Mouse (Mus musculus) adipose tissue, adult 10 weeks (tissue): ENCODE results near the gene Lce1d. TPM values are rescaled to one million over a fixed set of nuclear protein-coding genes. Genes with fewer than 3 reads are reported as not detected.

Experiments
- polyA plus RNA-seq: library from polyadenylated mRNA; stranded (reverse); fragments of 350-450 nt; fragmentation: Illumina TruSeq; extraction: RNeasy Lipid Tissue Mini Kit (QIAGEN cat#74804); gene quantifications from one replicate; pipeline ENCODE4 v1.2.3, GENCODE M21; 2014; ENCODE audit warnings: low read depth, low replicate concordance

Gene Lce1d
- not detected for polyA plus RNA-seq

GRCm38 (mm10) chr3:92687110-92687509 lies at the start of gene Lce1d:
Gene Lce1d, minus strand, starts transcription at chr3:92687210.

DNA sequence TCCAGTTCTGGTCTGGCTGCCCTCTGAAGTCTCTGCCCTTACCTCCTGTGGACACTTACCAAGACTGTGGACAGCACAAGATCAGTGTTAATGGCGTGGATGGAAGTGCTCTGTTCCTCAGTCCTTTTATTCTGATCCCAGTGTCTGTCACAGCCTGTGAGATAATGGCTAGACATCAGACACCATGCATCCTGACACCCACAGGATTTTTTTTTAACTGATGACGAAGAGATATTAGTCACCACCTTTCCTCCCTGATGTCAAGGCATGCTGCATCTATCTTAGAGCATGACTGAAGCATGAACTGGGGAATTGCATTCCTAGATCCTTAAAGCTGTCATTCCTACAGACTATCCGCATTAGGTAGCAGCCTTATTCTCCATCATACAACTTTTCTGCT lies 33.2 kb upstream of the Lce1d start, which contains the start of gene Lce1f:
TSS of gene Lce1f (minus strand) at position 101 of the 400 bp plus-strand sequence.

GRCm38 (mm10) chr3:92708974-92709373 lies 22.0 kb upstream of the Lce1d start, which contains the start of gene Lce1e:
Gene Lce1e, minus strand, starts transcription at chr3:92709074.

DNA sequence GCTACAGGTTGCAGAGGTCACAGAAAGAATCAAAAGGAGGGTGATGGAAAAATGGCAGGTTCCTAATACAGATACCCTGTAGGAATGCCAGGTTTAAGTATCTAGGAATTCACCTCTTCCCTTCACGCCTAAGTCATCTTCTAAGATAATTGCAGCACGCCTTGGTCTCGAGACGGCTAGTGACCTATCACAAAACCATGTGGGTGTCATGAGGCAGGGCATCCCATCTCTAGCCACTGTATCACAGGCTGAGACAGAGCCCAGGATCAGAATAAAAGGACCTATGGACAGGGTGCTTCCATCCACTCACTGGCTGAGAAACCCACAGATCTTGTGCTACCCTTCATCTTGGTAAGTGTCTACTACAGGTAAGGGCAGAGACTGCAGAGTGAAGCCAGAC lies 8.1 kb downstream of the Lce1d start, which contains the start of gene Lce1c:
TSS of gene Lce1c (plus strand) at position 301 of the 400 bp plus-strand sequence.

DNA sequence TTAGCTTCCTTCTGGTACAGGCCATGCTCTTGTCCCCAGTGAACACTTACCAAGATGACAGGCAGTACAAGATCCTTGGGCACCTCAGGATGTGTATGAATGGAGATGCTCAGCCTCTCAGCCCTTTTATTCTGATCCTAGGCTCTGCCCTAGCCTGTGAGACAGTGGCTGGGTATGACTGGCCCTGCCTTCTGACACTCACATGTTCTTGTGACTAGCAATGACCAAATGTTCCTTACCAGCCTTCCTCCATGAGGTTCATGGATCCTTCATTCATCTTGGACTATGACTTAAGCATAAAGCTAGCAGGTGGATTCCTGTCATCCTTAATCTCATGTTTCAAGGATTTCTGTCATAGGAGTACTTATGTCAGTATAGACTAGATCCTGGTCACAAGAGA lies 16.8 kb downstream of the Lce1d start, which contains the start of gene Lce1a2:
TSS of gene Lce1a2 (minus strand) at position 101 of the 400 bp plus-strand sequence.

GRCm38 (mm10) chr3:92656826-92657225 lies 30.2 kb downstream of the Lce1d start, which contains the start of gene Lce1b:
Gene Lce1b, minus strand, starts transcription at chr3:92656926.

DNA sequence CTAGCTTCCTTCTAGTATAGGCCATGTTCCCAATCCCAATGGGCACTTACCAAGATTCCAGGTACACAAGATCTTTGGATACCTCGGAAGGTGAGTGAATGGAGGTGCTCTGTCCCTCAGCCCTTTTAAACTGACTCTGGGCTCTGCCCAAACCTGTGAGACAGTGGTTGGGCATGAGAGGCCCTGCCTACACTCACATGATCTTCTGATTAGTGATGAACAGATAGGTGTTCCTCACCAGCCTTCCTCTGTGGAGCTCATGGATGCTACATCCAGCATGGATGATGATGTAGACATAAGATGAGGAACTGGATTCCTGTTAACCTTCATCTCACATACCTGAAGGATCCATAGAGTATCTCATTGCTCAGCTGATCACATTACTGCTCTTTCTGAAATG lies 38.8 kb downstream of the Lce1d start, which contains the start of gene Lce1a1:
TSS of gene Lce1a1 (minus strand) at position 101 of the 400 bp plus-strand sequence.

Other genes with a start within 250 kb of the Lce1d start
- gene Sprr1b, start 248.4 kb downstream of the Lce1d start, polyA plus RNA-seq = not detected
- gene Sprr3, start 228.5 kb downstream of the Lce1d start, polyA plus RNA-seq = not detected
- gene Sprr1a, start 201.3 kb downstream of the Lce1d start, polyA plus RNA-seq = not detected
- gene Sprr4, start 186.7 kb downstream of the Lce1d start, polyA plus RNA-seq = not detected
- gene 2310046K23Rik, start 152.7 kb downstream of the Lce1d start, polyA plus RNA-seq = not detected
- not detected for gene Ivl, start 113.5 kb downstream of the Lce1d start, polyA plus RNA-seq
- gene Smcp, start 98.2 kb downstream of the Lce1d start, polyA plus RNA-seq = 191 TPM
- not detected for gene 2210017I01Rik, start 79.7 kb downstream of the Lce1d start, polyA plus RNA-seq
- gene Lce6a, start 65.5 kb downstream of the Lce1d start, polyA plus RNA-seq = not detected
- not detected for gene Lce1a1, start 38.9 kb downstream of the Lce1d start, polyA plus RNA-seq
- gene Lce1b, start 30.3 kb downstream of the Lce1d start, polyA plus RNA-seq = not detected
- not detected for gene Lce1a2, start 16.9 kb downstream of the Lce1d start, polyA plus RNA-seq
- not detected for gene Lce1c, start 8.0 kb downstream of the Lce1d start, polyA plus RNA-seq
- not detected for gene Lce1e, start 21.9 kb upstream of the Lce1d start, polyA plus RNA-seq
- not detected for gene Lce1f, start 33.1 kb upstream of the Lce1d start, polyA plus RNA-seq
- gene Gm38119, start 51.9 kb upstream of the Lce1d start, polyA plus RNA-seq = not detected
- not detected for gene Lce1g, start 65.1 kb upstream of the Lce1d start, polyA plus RNA-seq
- gene Lce1h, start 77.9 kb upstream of the Lce1d start, polyA plus RNA-seq = not detected
- gene Lce1i, start 91.7 kb upstream of the Lce1d start, polyA plus RNA-seq = not detected
- gene Lce1j, start 103.3 kb upstream of the Lce1d start, polyA plus RNA-seq = not detected
- gene Lce1k, start 120.7 kb upstream of the Lce1d start, polyA plus RNA-seq = not detected
- not detected for gene Kprp, start 140.0 kb upstream of the Lce1d start, polyA plus RNA-seq
- not detected for gene Lce1l, start 164.1 kb upstream of the Lce1d start, polyA plus RNA-seq
- gene 2310050C09Rik, start 183.0 kb upstream of the Lce1d start, polyA plus RNA-seq = not detected
- gene Lce3a, start 239.0 kb upstream of the Lce1d start, polyA plus RNA-seq = not detected
- not detected for gene Lce3b, start 245.8 kb upstream of the Lce1d start, polyA plus RNA-seq